Mouse (Mus musculus) G1E (cell line): ENCODE results near the gene Cdhr3.

ENCODE experiments used
- CTCF ChIP-seq: IDR thresholded peaks from 2 replicates; pipeline ENCODE4 v1.5.1; 2012; ENCODE audit warnings: low read depth, low read length, inconsistent platforms, mixed read lengths
- GATA1 ChIP-seq: IDR thresholded peaks from 2 replicates; pipeline ENCODE4 v1.6.1; 2012; ENCODE audit warnings: borderline replicate concordance, low read length, inconsistent platforms, mixed read lengths
- GATA2 ChIP-seq: IDR thresholded peaks from 2 replicates; pipeline ENCODE4 v1.6.1; 2012; ENCODE audit warnings: low read depth, low read length, inconsistent platforms, borderline replicate concordance
- POLR2AphosphoS5 ChIP-seq: IDR thresholded peaks from 2 replicates; pipeline ENCODE4 v1.6.1; 2012; ENCODE audit warnings: low read depth, low read length, inconsistent platforms; ENCODE audit not compliant: insufficient replicate concordance
- TAL1 ChIP-seq: conservative IDR thresholded peaks from 2 replicates; pipeline ENCODE4 v1.6.1; 2012; ENCODE audit warnings: low read depth, low read length, inconsistent platforms, mixed read lengths

GRCm38 (mm10) chr12:33084683-33085082 is 8.0 kb downstream of the Cdhr3 start:
- TF ChIP-seq CTCF: no peak
- TF ChIP-seq GATA1: no peak
- TF ChIP-seq POLR2AphosphoS5: no peak
- no peak for TF ChIP-seq TAL1
- no peak for TF ChIP-seq GATA2
